Mouse (Mus musculus) midbrain, postnatal 0 days (tissue): Measurements from ENCODE around the gene Cep295. TPM values are rescaled to one million over a fixed set of nuclear protein-coding genes. Genes with fewer than 3 reads are reported as not detected.

Source experiments
- ATAC-seq: fragments of 200-750 bp; cut with Nextera tagmentation; 2 replicates; pipeline ENCODE4 v1.8.0; 2017; ENCODE audit warnings: moderate number of reproducible peaks, mild to moderate bottlenecking, moderate TSS enrichment, moderate library complexity; ENCODE audit not compliant: low FRiP score
- DNase-seq: peaks from one replicate; pipeline ENCODE4 v3.0.0-alpha.2; 2015; ENCODE audit warnings: low spot score
- H3K27ac ChIP-seq: fragments of 300-500 bp; sonication (generic); 2 replicates; pipeline ENCODE4 v1.5.1; 2014; ENCODE audit warnings: low read depth, mild to moderate bottlenecking, low read length, mixed read lengths
- H3K27me3 ChIP-seq: fragments of 300-500 bp; sonication (generic); 2 replicates; pipeline ENCODE4 v1.6.1; 2014; ENCODE audit warnings: low read length, control low read depth, mixed read lengths; ENCODE audit not compliant: insufficient read depth
- H3K36me3 ChIP-seq: fragments of 300-500 bp; sonication (generic); 2 replicates; pipeline ENCODE4 v1.6.1; 2014; ENCODE audit warnings: low read length, control low read depth, mixed read lengths; ENCODE audit not compliant: insufficient read depth
- H3K4me1 ChIP-seq: fragments of 300-500 bp; sonication (generic); 2 replicates; pipeline ENCODE4 v1.6.1; 2014; ENCODE audit warnings: mild to moderate bottlenecking, control low read depth, antibody characterized with exemption, low read length, mixed read lengths; ENCODE audit not compliant: insufficient read depth
- H3K4me2 ChIP-seq: fragments of 300-500 bp; sonication (generic); 2 replicates; pipeline ENCODE4 v1.6.1; 2014; ENCODE audit warnings: low read depth, mild to moderate bottlenecking, low read length, mixed read lengths; ENCODE audit not compliant: poor library complexity, severe bottlenecking
- H3K4me3 ChIP-seq: fragments of 300-500 bp; sonication (generic); 2 replicates; pipeline ENCODE4 v1.5.1; 2014; ENCODE audit warnings: low read depth, mild to moderate bottlenecking, low read length, moderate library complexity
- H3K9ac ChIP-seq: fragments of 300-500 bp; sonication (generic); replicated peaks from 2 replicates; pipeline ENCODE4 v1.6.1; 2014; ENCODE audit warnings: mild to moderate bottlenecking, low read length, moderate library complexity, mixed read lengths; ENCODE audit not compliant: poor library complexity, severe bottlenecking
- H3K9me3 ChIP-seq: fragments of 300-500 bp; sonication (generic); 2 replicates; pipeline ENCODE4 v1.6.1; 2016; ENCODE audit warnings: low read length, control low read depth
- CTCF ChIP-seq: IDR thresholded peaks from 2 replicates; pipeline ENCODE4 v1.5.1; 2016; ENCODE audit warnings: antibody characterized with exemption, mild to moderate bottlenecking
- WGBS: fragments of 180-500 bp; shearing (Covaris S2); extraction: QIAGEN DNeasy Blood & Tissue Kit; methylation state at CpG from one replicate; pipeline ENCODE4 v1.1.7; 2014; 5-methylcytosine and 5-hydroxymethylcytosine counted together
- polyA plus RNA-seq: library from polyadenylated mRNA; unstranded; fragments of >200 nt; fragmentation: Nextera tagmentation; extraction: Ambion mirVana; gene quantifications from 2 replicates; pipeline ENCODE4 v1.2.1, GENCODE M21; 2015
- total RNA-seq: library from RNA; depleted of rRNA; stranded (reverse); fragments of >200 nt; gene quantifications from 2 replicates; pipeline ENCODE4 v1.2.3, GENCODE M21; 2014

The Cep295 gene
- total and polyA plus RNA-seq, 2 experiments from 2014 or later = 11.2 to 17.8 TPM

GRCm38 (mm10) chr9:15365856-15366255 is 8.3 kb upstream of the Cep295 start:
- WGBS = 70% methylated on average over 1 of the region's 1 CpGs
- Histone ChIP-seq H3K4me2 (no peak overlapping the region), H3K9ac (no peak overlapping the region), H3K4me3 (no peak overlapping the region), H3K4me1 (no peaks in the 10 kb centered on the region), H3K36me3 (no peaks in the 10 kb centered on the region), H3K27me3 (0 out of 2 replicates have a peak, but pooled peaks cover 2% of the 10 kb centered on the region), H3K9me3 (no peaks in the 10 kb centered on the region), H3K27ac (no peak overlapping the region)
- ATAC-seq = peak; percentile 86
- peak; percentile 76 for DNase-seq
- peak; percentile 79 for TF ChIP-seq CTCF

DNA sequence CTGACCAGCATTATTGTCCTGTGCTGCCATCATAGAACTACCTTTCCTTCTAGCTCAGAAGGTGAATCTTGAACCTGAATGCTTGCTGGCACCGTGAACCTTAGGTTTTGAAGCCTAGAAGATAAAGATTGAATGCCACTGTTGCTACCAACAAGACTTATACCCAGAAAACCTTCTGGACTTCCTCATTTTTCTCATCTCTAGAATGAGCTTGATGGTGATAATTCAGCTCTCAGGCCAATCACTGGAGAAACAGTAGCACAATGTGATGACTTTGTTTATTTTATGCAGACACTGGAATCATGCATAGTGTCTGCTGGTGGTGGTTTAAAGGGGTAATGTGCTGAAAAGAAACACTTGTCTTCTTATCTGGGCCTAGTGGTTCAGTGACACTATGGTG is 7.3 kb upstream of the Cep295 start:
- H3K9me3 ChIP-seq = no peaks in the 10 kb centered on the region
- DNase-seq = no peak
- 0 out of 2 replicates have a peak, but pooled peaks cover 5% of the 10 kb centered on the region for H3K27me3 ChIP-seq
- H3K27ac ChIP-seq = no peak overlapping the region
- H3K4me2 ChIP-seq = no peak overlapping the region
- H3K4me3 ChIP-seq = no peak overlapping the region
- no peak for ATAC-seq
- 67% methylated on average over 1 of the region's 1 CpGs for WGBS
- no peaks in the 10 kb centered on the region for H3K4me1 ChIP-seq
- no peaks in the 10 kb centered on the region for H3K36me3 ChIP-seq
- TF ChIP-seq CTCF = no peak
- no peak overlapping the region for H3K9ac ChIP-seq

DNA sequence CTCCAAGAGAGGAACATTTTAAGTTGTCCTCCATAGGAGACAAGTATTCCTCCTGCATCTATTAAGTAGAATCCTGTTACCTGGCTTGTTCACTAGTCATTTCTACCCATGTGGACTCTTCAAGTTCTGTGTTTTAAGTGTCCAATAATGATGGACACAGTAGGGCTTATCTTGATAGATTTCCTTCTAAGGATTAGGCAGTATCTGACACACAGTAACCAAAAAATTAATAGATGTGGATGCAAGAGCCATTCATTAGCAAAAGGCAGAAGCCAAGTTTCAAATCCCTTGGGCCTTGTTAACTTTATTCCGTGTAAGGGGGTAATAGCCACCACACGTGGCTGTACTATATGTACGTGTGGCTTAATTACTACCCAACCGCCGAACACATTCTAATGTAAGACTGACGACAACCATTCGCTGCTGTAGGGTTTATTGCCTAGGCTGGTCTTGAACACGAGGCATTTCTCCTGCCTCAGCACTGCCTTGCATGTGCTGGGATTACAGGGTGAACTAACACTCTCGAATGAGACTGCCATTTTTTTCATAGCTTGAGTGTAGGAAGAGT is 588 bp downstream of the Cep295 start:
- Histone ChIP-seq H3K4me3 (peak overlapping the region; percentile 82), H3K4me1 (no peaks in the 10 kb centered on the region), H3K27ac (peak overlapping the region; percentile 86), H3K27me3 (0 out of 2 replicates have a peak, but pooled peaks cover 5% of the 10 kb centered on the region), H3K9me3 (no peaks in the 10 kb centered on the region), H3K9ac (peak overlapping the region; percentile 83), H3K36me3 (no peaks in the 10 kb centered on the region), H3K4me2 (peak overlapping the region; percentile 61)
- ATAC-seq (no peak; the same call in 1 of the 2 replicates), DNase-seq (no peak)
- 0% methylated on average over 9 of the region's 9 CpGs for WGBS
- TF ChIP-seq CTCF = no peak

DNA sequence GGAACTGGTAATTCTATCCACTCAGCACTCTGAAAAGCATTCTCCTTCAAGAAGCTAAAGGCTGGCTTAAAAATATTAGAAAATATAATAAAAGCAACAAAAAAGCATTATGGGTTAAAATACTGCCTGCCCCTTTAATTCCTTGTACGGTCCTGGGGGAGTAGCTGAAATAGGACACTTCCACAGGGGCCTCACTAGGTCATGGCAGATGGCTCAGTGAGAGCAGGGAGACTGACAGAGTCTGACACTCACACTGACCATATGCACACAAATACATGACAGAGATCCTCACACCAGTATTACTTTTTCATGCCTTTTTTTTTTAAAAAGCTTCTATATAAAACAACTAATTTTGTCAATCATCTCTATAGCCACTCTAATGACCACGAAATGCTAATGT is 7.7 kb downstream of the Cep295 start:
- no peak for TF ChIP-seq CTCF
- ATAC-seq = no peak
- no peak overlapping the region for H3K27ac ChIP-seq
- H3K36me3 ChIP-seq = peaks cover 20% of the 10 kb centered on the region
- DNase-seq = no peak
- H3K27me3 ChIP-seq = no peaks in the 10 kb centered on the region
- no peak overlapping the region for H3K4me3 ChIP-seq
- no peak overlapping the region for H3K9ac ChIP-seq
- H3K4me1 ChIP-seq = no peaks in the 10 kb centered on the region
- no peaks in the 10 kb centered on the region for H3K9me3 ChIP-seq
- 86% methylated on average over 2 of the region's 2 CpGs for WGBS
- H3K4me2 ChIP-seq = no peak overlapping the region

DNA sequence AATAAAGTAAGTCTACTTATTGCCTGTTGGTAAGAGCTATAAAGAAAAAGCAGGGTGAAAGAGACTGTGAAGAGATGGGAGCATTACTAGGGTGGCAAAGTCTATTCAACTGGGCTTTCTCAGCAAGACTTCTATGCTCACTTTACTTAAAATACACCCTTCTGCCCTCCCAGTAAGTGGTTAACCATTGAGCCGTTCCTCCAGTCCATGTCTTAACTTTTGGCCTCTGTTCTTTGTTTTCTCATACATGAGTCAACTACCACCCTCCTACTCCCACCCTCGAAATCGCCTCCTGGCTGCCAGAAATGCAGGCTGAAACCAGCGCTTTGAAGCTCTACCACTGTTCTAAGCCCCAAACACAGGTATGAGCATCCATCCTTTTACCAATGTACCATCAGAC is 19.8 kb downstream of the Cep295 start:
- no peaks in the 10 kb centered on the region for H3K27me3 ChIP-seq
- H3K9ac ChIP-seq = no peak overlapping the region
- no peak for DNase-seq
- no peaks in the 10 kb centered on the region for H3K4me1 ChIP-seq
- no peaks in the 10 kb centered on the region for H3K9me3 ChIP-seq
- H3K4me3 ChIP-seq = no peak overlapping the region
- WGBS = 92% methylated on average over 4 of the region's 4 CpGs
- no peak overlapping the region for H3K27ac ChIP-seq
- H3K36me3 ChIP-seq = peaks cover 56% of the 10 kb centered on the region
- ATAC-seq = no peak
- no peak for TF ChIP-seq CTCF
- no peak overlapping the region for H3K4me2 ChIP-seq

- H3K4me1 ChIP-seq = no peaks in the 10 kb centered on the region
- no peak for TF ChIP-seq CTCF
- ATAC-seq = no peak
- H3K36me3 ChIP-seq = peaks cover 32% of the 10 kb centered on the region
- no peak overlapping the region for H3K4me2 ChIP-seq
- H3K4me3 ChIP-seq = no peak overlapping the region
- no peaks in the 10 kb centered on the region for H3K27me3 ChIP-seq
- no peak overlapping the region for H3K9ac ChIP-seq
- no peak for DNase-seq
- H3K9me3 ChIP-seq = no peaks in the 10 kb centered on the region
- 82% methylated on average over 2 of the region's 2 CpGs for WGBS
- no peak overlapping the region for H3K27ac ChIP-seq
Measured at GRCm38 (mm10) chr9:15318170-15318742, 39.3 kb downstream of the Cep295 start.
